Mouse (Mus musculus) cerebellum, adult 2 months (tissue): ENCODE results near the gene Cnnm4.

ENCODE experiments used
- CTCF ChIP-seq: fragments of 200-500 bp; IDR thresholded peaks from 2 replicates; pipeline ENCODE4 v1.5.1; 2011; ENCODE audit warnings: low read depth, mild to moderate bottlenecking, control low read depth, low read length, moderate library complexity, borderline replicate concordance; ENCODE audit not compliant: insufficient read depth
- POLR2A ChIP-seq: fragments of 200-500 bp; IDR thresholded peaks from 2 replicates; pipeline ENCODE4 v1.6.1; 2011; ENCODE audit warnings: low read length, control low read depth, borderline replicate concordance; ENCODE audit not compliant: insufficient read depth

DNA sequence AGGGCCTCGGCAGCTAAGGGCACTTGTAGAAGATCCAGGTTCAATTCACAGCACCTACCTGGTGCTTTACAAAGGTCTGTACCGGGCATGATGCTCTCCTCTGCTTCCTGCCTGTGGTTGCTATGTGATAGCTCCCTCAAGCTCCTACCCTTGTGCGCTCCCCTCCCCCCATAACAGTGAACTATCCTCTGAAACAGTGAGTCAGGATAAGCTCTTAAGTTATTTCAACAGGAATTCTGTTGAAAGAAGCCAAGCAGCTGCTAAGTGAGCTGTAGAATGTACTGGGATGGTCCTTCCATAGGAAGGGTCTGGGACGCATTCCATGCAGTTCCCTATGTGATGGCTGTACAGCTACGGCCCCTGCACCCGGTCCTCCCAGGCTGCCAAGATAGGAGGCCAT lies 62.1 kb downstream of the Cnnm4 start:
- TF ChIP-seq CTCF (no peak), POLR2A (no peak)
